Mouse (Mus musculus) mouse trophoblast stem cell (cell line): Measurements from ENCODE around the gene Duxbl1.
"Not testable (repeated sequence)": the region's sequence is repeated elsewhere in the genome, so short reads cannot be mapped to it uniquely, and the experiment has no call there.

ENCODE experiments used
- in situ Hi-C, 2 experiments: fragments of 300-500 bp; cut with MseI, MboI; formaldehyde crosslinking; loops; 2 replicates in 1 of 2; 3 replicates in 1 of 2; pipeline ENCODE4 v1.15.1; 2025

Duxbl1 gene

DNA sequence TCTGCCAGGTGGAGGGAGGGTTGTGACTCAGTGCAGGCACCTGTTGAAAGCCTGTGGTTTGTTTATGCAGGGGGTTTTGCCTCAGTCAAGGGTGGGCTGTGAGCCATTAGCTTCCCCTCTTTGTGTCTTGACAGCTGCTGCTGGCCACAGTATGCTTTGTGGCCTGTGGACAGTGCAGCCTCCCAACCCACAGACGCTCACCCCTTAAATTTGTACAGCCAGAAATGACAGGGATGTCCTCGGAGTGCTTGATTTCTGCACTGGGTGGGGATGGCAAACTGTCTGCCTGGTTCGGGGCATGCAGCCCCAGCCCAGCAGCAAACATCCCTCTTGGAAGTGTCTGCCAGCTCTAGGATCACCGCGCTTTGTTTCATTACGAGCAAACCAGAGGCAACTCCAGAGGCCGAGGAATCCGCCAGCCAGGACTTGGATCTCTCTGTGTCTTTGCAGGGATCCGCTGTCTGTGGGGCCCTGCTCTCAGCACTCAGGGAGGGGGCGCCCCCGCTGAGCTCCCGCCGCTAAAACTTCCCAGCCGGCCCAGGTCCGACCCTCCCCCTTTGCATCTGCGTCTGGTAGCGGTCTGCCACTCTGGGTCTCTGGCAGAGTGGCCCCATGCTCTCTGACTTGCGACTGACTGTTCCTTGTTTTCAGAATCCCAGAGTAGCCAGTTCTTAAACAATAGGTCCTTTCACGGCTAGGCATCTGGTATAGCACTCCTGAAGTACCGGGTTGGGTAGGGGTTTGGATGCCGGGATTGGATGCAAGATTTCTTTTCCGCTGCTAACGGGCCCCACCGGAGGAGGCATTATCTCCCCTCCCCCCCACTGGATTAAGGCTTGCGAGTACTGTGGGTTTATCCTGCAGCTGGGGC is at the start of gene Duxbl1:
Duxbl1 (plus strand) TSS at position 207 of the 871 bp plus-strand sequence.
- in situ Hi-C loops = not testable (repeated sequence)

DNA sequence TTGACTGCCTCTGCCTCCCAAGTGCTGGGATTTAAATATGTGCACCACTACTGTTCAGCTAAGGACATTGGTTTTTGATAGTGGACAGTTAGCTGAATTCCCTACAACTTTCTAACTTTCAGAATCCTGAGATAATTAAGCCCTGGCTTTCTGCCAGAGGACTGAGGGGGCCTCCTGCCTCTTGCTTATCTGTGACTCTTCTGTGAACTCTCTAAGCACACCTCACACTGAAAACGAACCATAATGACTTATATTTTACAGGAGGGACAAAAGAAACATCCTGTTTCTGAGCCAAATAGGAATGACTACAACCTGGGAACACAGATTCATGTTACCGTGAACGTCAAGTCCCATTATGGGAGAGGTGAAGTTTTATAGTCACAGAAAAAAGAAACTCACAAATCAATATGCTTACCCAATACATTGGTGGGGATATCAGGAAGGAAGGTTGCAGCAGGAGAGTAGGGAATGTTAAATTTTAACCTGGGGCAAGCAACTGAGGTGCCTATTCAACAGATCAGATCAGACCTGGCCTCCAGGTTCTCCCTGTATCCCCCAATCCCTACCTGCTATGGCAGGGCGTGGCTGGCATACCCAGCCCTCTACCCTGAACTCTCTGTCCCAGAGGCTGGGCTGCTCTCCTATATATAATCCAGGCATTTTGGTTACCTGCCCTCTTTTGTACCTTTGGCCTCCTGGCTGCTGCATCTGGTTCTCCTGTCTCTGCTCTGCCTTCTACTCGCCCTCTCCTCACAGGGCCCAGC is 41.3 kb upstream of the Duxbl1 start:
- in situ Hi-C loops = not testable (repeated sequence)

DNA sequence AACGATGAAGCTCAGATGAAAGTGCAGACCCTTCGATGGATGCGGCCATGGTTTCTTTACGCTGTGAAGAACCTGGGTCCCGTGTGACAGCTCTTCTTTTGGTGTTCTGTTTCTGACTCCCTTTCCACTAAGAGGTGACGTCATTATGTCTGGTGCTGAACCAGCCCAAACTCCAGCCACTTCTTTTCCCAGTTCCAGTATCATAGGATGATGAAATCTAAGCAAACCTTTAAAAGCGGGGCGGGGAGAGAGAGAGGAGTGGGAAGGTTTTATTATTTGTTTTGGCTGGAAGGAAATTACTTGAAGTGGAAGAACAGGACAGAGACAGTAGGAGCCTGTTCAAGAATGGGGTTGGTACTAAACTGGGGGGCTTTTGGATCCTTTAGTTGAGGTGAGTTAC is 40.4 kb upstream of the Duxbl1 start, which contains the start of gene Cphx1:
Cphx1 (plus strand) TSS at position 301 of the 400 bp plus-strand sequence.
- in situ Hi-C loops = not testable (repeated sequence)

DNA sequence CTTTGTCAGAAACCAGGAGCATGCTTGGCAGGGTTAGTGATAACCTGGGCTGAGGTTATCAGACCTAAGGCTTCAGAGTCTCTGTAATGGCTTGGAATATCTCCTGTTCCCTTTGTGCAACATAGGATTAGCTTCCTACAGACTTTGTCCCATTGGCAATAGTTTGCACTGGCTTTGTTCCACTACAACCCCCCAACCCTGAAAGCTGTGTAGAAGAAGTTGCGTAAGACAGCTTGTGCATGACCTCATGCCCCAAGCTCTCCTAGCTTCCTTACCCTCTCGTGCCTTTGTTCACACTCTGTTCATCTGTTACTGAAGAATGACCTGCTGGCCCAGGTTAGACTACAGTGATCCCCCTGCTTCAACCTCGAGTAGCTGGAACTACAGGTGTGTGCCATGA is 20.5 kb upstream of the Duxbl1 start:
- in situ Hi-C loops = not testable (repeated sequence)

DNA sequence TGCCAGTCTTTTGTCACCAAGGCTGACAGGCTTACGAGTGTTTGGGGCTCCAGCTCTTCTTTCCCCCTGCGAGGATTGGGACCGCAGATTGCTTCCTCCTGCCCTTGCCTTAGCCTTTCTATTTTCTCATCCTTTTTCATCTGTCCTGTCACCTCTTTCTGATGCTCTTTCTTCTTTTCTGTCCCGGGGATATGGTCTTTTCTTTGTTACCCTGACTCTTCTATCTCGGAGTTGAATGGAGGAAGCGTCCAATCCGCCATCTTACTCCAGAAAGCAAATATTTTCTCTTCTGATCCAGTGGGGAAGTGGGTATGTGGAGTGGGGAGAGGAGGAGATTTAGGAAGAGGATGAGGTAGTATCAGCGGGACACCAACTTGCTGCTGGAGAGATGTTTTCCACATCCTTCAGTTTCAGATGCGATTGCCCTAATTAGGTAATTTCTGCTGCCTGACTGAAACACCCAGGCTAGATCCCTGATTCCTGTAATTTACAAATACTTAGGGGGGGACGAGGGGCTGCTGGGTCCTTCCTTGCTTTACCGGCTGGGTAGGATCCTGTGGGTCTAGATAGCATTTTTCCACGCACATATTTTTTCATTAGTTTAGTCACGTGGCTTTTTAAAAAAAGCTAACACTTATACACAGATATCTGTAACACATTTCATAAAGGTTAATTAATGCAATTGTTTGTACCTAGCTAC is 1.0 kb downstream of the Duxbl1 start:
- in situ Hi-C loops = not testable (repeated sequence)

DNA sequence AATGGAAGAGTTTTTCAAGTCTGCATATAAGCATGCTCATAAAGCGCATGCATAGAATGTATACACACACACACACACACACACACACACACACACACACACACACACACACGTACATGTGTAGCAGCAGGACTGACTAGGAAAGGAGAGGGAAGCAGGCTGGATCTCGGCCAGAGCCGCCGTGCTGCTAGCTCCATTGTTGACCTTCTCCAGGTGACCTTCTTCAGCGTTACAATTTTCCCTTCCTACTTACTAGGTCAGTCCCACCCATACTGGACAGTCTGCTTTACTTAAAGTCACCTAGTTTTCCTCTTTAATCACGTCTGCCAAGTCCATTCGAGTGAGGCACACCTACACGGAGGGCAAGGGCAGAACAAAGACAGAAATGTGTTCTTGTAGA is 3.5 kb downstream of the Duxbl1 start:
- in situ Hi-C loops = not testable (repeated sequence)

DNA sequence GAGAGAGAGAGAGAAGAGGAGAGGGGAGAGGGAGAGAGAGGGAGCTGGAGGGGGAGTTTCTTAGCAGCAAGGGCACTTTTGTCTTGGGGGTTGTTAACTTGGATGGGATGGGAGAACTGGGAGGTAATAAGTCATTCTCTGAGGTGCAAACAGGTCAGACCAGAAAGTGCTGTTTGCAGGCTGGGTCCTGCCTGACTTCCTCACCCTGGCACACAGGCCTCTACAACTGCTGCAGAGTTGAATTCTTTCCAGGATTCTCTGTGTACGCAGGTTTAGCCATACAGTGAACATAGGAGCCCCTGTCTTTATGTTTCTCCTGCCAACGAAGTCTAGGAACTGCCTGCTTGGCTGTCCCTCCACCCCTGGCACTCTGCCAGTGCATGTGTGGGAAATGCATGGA is 29.1 kb downstream of the Duxbl1 start:
- in situ Hi-C loops = not testable (repeated sequence)

DNA sequence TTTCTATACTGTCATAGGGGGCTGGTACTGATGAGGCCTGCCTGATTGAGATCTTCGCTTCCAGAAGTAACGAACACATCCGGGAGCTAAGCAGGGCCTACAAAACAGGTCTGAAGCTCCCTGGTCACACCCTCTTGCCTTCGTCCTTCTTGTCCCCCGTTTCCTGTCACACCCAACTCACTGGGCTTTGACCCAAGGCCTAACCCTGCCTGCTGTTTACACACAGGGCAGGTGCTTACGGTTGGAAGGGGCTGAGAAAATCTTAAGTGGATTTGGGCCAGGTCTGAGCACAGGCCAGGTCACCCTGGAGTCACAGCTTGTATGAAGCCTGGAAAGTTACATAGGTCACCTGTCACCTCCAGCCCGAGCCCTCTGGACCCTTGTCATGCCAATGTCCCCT is 38.0 kb downstream of the Duxbl1 start:
- in situ Hi-C loops = not testable (repeated sequence)

DNA sequence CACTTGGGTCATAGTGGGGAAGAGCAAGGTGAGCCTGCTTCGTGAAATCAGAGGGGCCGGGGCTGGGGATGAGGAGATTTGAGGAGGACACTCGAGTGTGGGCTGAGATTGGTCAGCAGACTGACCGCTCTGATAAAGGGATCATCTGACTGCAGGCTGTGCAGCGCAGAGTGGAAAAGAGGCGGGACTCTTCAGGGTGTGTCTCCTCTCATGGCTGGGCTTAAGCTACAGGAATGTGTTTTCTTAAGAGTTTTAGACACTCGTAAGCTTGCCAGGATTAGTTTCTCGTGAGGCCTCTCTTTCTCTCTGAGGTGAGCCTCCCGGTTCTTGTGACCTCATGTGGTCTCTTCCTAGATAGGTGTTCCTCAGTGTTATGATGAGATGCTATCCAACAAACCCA is 43.2 kb downstream of the Duxbl1 start:
- in situ Hi-C loops = not testable (repeated sequence)

DNA sequence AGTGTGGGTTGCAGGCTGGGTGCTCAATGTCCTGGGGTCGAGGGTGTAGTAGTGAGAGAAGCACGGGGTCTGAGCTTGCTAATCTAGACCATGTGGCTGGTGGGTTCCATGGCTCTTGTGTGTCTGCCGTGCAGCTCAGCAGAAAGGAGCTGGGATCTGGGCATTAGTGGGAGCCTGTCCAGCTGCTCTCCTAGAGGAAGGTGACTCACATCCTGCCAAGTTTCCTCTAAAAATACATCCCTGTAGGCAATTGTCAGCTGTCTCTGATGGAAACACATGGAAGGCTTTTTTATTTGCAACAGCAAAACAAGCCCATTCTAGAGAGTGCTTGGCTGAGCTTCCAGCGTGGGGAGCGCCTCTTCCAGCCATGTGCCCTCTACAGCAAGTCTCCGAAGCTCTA is 44.5 kb downstream of the Duxbl1 start:
- in situ Hi-C loops = not testable (repeated sequence)

DNA sequence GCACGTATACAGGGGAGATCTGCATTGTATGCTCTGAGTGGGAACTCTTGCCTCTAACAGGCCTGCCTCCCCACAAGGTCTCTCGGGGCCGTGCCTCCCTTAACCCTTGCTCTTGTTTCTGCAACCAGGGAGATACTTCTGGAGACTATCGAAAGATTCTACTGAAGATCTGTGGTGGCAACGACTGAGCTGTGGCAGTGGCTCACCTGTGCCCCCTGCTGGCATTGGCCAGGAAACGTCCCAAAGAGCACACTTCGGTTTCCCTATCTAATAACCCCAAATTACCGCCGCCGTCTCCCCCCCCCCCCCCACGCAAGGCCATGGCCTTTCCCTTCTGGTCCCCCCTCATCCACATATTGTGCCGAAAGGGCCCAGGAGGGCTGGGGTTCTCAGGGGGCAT is 47.3 kb downstream of the Duxbl1 start:
- in situ Hi-C loops = not testable (repeated sequence)

DNA sequence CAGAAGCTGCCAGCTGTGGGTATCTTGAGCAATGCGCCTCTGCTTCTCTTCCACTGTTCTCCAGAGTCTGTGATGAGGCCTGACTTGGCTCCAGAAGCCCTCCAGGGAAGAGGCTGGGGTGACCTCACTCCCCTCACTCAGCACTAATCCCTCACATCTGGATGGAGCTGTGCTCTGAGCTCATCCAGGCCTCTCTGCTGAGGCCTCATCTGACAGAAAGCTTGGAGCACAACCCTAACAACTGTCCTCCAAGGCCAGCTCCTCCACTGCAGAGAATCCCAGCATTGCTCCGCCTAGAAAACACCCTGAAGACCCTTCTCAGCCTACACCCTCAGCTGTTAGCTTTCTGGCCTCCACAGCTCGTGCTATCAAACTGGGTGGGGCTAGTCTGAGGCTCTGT is 56.0 kb downstream of the Duxbl1 start:
- in situ Hi-C loops = not testable (repeated sequence)

DNA sequence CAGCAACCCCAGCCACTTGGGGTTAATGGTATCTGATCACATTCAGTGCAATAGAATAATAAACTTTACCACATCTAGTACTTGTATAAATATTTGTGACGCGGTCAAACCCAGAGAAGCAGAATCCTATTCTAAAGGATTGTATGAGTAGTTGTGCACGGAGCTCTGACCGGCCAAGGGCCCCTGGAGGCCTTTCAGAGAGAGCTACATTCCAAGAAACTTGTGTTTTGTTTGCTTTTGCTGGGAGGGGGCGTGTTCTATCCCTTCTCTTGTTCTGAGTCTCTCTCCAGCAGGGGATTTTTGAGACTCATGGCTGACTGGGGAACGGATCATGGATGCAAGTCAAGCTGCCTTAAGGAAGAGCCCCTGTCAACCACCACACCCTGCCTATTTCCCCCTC is 57.1 kb downstream of the Duxbl1 start:
- in situ Hi-C loops = not testable (repeated sequence)
